Mouse (Mus musculus) stomach, postnatal 0 days (tissue): Measurements from ENCODE around the gene Mtmr12.

Experiments
- CTCF ChIP-seq: IDR thresholded peaks from 2 replicates; pipeline ENCODE4 v1.5.1; 2016; ENCODE audit warnings: antibody characterized with exemption, low read depth, mild to moderate bottlenecking, moderate library complexity
- EP300 ChIP-seq: optimal IDR thresholded peaks from 2 replicates; pipeline ENCODE3; 2016; ENCODE audit warnings: antibody characterized with exemption

- TF ChIP-seq CTCF (peak; percentile 57), EP300 (no peak)
Observed at GRCm38 (mm10) chr15:12274053-12274769, 69.4 kb downstream of the Mtmr12 start.
